Mouse (Mus musculus) cortical plate, adult 2 months (tissue): ENCODE data around the gene Tcp11l2.

Source experiments
- CTCF ChIP-seq: fragments of 200-500 bp; IDR thresholded peaks from 2 replicates; pipeline ENCODE4 v1.5.1; 2011; ENCODE audit warnings: mild to moderate bottlenecking, control low read depth, low read length; ENCODE audit not compliant: insufficient read depth; ENCODE audit errors: extremely low read depth
- POLR2A ChIP-seq: fragments of 200-500 bp; IDR thresholded peaks from 2 replicates; pipeline ENCODE4 v1.6.1; 2011; ENCODE audit warnings: mild to moderate bottlenecking, low read length, control low read depth; ENCODE audit not compliant: insufficient read depth; ENCODE audit errors: extremely low read depth

DNA sequence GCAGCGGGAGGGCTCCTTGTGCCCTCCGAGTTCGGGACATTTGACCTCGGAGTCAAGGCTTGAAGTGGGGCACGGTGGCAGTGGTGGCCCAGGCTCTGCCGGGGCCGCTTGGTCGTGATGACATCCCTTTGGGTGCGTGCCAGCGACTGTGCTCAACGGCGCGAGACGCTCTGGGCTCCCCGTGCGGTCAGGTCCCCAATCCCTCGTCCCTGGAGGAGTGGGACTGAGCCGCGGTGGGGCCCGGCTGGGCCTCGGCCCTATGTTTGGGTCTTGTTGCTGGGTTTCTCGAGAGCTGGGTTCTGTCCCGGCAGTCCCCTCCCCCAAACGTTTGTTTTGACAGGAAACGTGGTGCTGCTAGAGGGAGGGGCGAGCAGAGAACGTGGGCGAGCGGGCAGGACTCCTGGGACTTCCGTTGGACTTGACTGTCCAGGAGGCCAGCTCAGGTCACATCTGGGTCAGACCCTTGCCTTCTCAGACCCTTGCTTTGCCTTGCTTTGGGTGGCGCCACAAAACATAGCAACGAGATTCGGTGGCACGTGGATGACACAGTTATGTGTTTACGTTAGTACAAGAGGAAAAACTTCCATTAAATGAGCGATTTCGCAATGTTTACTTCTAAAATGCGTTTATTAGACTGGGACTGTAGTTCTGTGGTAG is 773 bp downstream of the Tcp11l2 start:
- TF ChIP-seq POLR2A = no peak
- TF ChIP-seq CTCF = no peak
